Mouse (Mus musculus): Measurements from ENCODE around the gene Stk4. TPM values are rescaled to one million over a fixed set of nuclear protein-coding genes. Genes with fewer than 3 reads are reported as not detected.

Gene Stk4
- polyA plus RNA-seq (2014; fragmentation: Nextera tagmentation; extraction: Ambion mirVana), result 20.8 and 21.4 TPM in 2 replicates

DNA sequence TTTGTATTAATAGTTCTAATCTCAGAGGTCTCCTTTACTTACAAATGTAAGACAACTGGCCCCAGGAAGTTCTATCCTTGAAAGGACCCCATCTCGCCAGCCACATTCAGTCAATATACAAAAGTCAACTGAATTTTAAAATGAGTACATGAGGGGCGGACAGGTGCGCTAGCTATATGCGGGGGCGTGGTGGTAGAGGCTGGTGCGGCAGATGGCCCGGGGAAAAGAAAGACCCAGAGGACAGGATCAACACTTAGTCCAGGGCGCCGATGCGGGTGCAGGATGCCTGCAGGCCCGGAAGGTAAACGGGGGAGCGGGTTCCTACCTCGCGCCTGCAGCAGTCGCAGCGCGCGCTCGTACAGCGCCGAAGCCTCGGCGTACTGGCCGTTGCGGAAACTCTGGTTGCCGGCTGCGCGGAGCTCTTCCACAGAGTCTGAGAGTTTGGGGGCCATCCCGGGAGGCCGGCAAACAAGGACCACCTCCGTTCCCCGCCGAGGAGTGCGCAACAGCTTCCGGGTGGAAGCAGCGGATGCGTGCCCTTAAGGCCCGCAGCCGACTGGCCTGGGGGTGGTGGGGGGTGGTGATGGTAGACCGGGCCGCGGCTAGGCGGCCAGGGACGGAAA is at the start of gene Stk4:
TSS of gene Stk4 (plus strand) at position 181 of the 623 bp plus-strand sequence.
- Histone ChIP-seq H3K36me3 (ENCODE audit: control insufficient read depth, insufficient read depth, low read length) (0 out of 2 replicates have a peak, but pooled peaks cover 3% of the 10 kb centered on the region), H3K4me3 (ENCODE audit: low read depth, low read length) (peak within 1 kb of the TSS; percentile 99), H3K4me2 (peak within 1 kb of the TSS; percentile 95), H3K4me1 (ENCODE audit: control insufficient read depth, insufficient read depth, low read length) (peaks cover 10% of the 10 kb centered on the region), H3K9ac (ENCODE audit: low read depth, low read length) (peak within 1 kb of the TSS; percentile 91), H3K27me3 (ENCODE audit: control insufficient read depth, insufficient read depth, low read length) (no peaks in the 10 kb centered on the region), H3K9me3 (replicated peaks; ENCODE audit: control insufficient read depth, low read length) (no peaks in the 10 kb centered on the region), H3K27ac (ENCODE audit: low read depth, low read length) (peak within 1 kb of the TSS; percentile 73)
- peak; percentile 19 for ATAC-seq (replicated peaks; ENCODE audit: insufficient number of reproducible peaks, low FRiP score, low TSS enrichment)
- WGBS (ENCODE audit: insufficient replicate concordance), result under 1% methylated on average over 45 of the region's 45 CpGs

DNA sequence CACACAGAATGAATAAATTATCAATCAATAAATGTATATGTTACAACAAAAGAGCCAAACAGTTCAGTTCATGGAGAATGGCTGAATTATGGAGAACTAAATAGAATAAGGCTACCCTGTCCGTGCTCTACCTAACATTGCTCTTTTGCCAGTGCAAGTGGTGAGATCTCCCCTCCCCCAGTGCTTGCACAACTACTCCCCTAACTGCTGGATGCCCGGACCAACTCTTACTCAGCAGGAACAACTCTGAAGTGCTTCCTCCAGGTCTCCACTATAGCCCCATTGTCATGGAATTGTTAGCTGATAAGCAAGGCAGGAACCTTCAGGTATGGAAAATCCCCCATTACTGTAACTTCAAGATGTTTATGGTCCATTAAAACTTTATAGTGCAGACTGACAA is 48.0 kb upstream of the Stk4 start:
- Histone ChIP-seq H3K4me1 (ENCODE audit: control insufficient read depth, insufficient read depth, low read length) (no peaks in the 10 kb centered on the region), H3K9me3 (replicated peaks; ENCODE audit: control insufficient read depth, low read length) (no peaks in the 10 kb centered on the region), H3K4me3 (ENCODE audit: low read depth, low read length) (no peak overlapping the region), H3K36me3 (ENCODE audit: control insufficient read depth, insufficient read depth, low read length) (peaks cover 11% of the 10 kb centered on the region), H3K4me2 (no peak overlapping the region), H3K27me3 (ENCODE audit: control insufficient read depth, insufficient read depth, low read length) (no peaks in the 10 kb centered on the region), H3K27ac (ENCODE audit: low read depth, low read length) (no peak overlapping the region), H3K9ac (ENCODE audit: low read depth, low read length) (no peak overlapping the region)
- WGBS (ENCODE audit: insufficient replicate concordance), result 50% methylated on average over 2 of the region's 2 CpGs
- no peak for ATAC-seq (replicated peaks; ENCODE audit: insufficient number of reproducible peaks, low FRiP score, low TSS enrichment)

DNA sequence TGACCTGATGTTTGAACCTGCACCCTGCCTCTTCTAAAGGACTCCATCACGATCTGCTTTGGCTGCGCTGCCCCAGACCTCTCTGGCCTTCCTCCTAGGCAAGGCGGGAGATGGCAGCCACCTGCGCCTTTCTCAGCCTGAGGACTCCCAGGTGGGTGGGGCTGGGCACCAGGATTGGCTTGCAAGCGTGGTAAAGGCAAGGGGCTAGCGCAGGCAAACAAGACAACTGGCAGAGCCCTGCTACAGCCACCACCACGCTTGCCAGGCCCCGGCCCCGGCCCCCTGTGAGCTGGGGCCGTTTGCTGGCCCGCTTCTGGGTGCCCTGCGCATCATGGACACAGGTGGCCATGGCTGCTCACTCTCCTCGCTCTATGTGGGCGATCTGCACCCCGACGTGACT is 45.0 kb upstream of the Stk4 start, which contains the start of gene Pabpc1l:
TSS of gene Pabpc1l (plus strand) at position 301 of the 400 bp plus-strand sequence.
- no peak within 1 kb of the TSS for H3K4me2 ChIP-seq
- no peaks in the 10 kb centered on the region for H3K36me3 ChIP-seq (ENCODE audit: control insufficient read depth, insufficient read depth, low read length)
- no peaks in the 10 kb centered on the region for H3K27me3 ChIP-seq (ENCODE audit: control insufficient read depth, insufficient read depth, low read length)
- no peak within 1 kb of the TSS for H3K4me3 ChIP-seq (ENCODE audit: low read depth, low read length)
- no peak within 1 kb of the TSS for H3K27ac ChIP-seq (ENCODE audit: low read depth, low read length)
- no peaks in the 10 kb centered on the region for H3K4me1 ChIP-seq (ENCODE audit: control insufficient read depth, insufficient read depth, low read length)
- 76% methylated on average over 16 of the region's 16 CpGs for WGBS (ENCODE audit: insufficient replicate concordance)
- no peaks in the 10 kb centered on the region for H3K9me3 ChIP-seq (replicated peaks; ENCODE audit: control insufficient read depth, low read length)
- no peak for ATAC-seq (replicated peaks; ENCODE audit: insufficient number of reproducible peaks, low FRiP score, low TSS enrichment)
- H3K9ac ChIP-seq (ENCODE audit: low read depth, low read length), result no peak within 1 kb of the TSS

DNA sequence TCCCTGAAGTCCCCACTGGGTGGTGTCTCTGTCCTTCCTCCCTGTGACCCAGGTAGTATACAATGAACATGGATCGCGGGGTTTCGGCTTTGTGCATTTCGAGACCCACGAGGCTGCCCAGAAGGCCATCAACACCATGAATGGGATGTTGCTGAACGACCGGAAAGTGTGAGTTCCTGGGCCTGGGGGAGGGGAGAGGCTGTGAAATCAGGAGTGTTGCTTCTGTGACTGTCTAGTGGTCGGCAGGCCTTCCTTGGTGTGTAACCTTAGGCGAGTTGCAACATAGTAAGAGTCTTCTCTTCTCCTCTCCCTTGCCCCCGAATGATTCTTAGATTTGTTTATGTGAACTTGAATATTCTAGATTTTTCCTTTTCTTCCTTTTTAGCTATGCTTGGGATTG is 39.0 kb upstream of the Stk4 start:
- ATAC-seq (replicated peaks; ENCODE audit: insufficient number of reproducible peaks, low FRiP score, low TSS enrichment), result no peak
- 68% methylated on average over 10 of the region's 10 CpGs for WGBS (ENCODE audit: insufficient replicate concordance)
- H3K4me2 ChIP-seq, result no peak overlapping the region
- H3K4me3 ChIP-seq (ENCODE audit: low read depth, low read length), result no peak overlapping the region
- H3K4me1 ChIP-seq (ENCODE audit: control insufficient read depth, insufficient read depth, low read length), result no peaks in the 10 kb centered on the region
- no peaks in the 10 kb centered on the region for H3K27me3 ChIP-seq (ENCODE audit: control insufficient read depth, insufficient read depth, low read length)
- H3K9ac ChIP-seq (ENCODE audit: low read depth, low read length), result no peak overlapping the region
- no peaks in the 10 kb centered on the region for H3K9me3 ChIP-seq (replicated peaks; ENCODE audit: control insufficient read depth, low read length)
- no peak overlapping the region for H3K27ac ChIP-seq (ENCODE audit: low read depth, low read length)
- H3K36me3 ChIP-seq (ENCODE audit: control insufficient read depth, insufficient read depth, low read length), result no peaks in the 10 kb centered on the region

DNA sequence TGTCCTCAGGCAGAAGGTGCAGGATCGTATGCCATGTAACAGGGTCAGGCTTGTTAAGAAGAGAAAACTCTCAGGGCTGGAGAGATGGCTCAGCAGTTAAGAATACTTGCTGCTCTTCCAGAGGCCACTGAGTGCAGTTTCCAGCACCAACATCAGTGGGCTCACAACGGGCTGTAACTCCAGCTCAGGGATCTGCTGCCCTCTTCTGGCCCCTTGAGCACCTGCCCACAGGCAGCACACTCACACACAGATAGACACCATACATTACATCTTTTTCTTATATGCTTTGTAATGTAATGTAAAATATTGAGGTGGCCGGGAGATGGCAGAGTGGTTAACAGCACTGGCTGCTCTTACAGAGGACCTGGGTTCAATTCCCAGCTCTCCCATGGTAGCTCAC is 37.1 kb upstream of the Stk4 start:
- no peak overlapping the region for H3K27ac ChIP-seq (ENCODE audit: low read depth, low read length)
- H3K36me3 ChIP-seq (ENCODE audit: control insufficient read depth, insufficient read depth, low read length), result no peaks in the 10 kb centered on the region
- no peaks in the 10 kb centered on the region for H3K27me3 ChIP-seq (ENCODE audit: control insufficient read depth, insufficient read depth, low read length)
- no peaks in the 10 kb centered on the region for H3K9me3 ChIP-seq (replicated peaks; ENCODE audit: control insufficient read depth, low read length)
- no peak overlapping the region for H3K4me2 ChIP-seq
- WGBS (ENCODE audit: insufficient replicate concordance), result 77% methylated on average over 3 of the region's 3 CpGs
- ATAC-seq (replicated peaks; ENCODE audit: insufficient number of reproducible peaks, low FRiP score, low TSS enrichment), result no peak
- peaks cover 5% of the 10 kb centered on the region; the same call in 1 of the 2 replicates for H3K4me1 ChIP-seq (ENCODE audit: control insufficient read depth, insufficient read depth, low read length)
- H3K9ac ChIP-seq (ENCODE audit: low read depth, low read length), result no peak overlapping the region
- no peak overlapping the region for H3K4me3 ChIP-seq (ENCODE audit: low read depth, low read length)

DNA sequence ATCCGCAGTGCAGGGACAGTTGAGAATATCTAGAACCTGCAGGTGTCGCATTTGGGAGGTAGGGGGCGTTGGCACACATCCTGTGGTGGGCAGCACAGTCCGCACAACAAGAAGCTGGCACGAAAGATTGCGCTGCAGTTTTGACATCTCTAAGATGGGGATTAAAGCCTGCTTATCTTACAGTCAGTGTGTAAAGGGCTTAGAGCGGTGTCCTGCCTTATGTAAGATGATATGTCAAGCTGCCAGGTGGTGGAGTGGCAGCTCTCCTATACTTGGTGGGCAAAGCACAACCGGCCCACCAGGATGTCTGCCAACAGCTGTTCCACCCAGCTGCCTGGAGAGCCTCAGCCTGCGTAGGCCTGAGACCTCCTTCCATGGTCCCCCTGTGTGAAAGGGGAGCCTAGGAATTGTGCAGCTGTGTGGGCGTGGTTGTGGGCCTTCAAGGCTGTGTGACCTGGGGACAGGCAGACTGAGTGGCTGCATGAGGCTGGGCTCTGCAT is 33.6 kb upstream of the Stk4 start:
- Histone ChIP-seq H3K27me3 (ENCODE audit: control insufficient read depth, insufficient read depth, low read length) (no peaks in the 10 kb centered on the region), H3K4me1 (ENCODE audit: control insufficient read depth, insufficient read depth, low read length) (peaks cover 5% of the 10 kb centered on the region; the same call in 1 of the 2 replicates), H3K4me2 (no peak overlapping the region), H3K36me3 (ENCODE audit: control insufficient read depth, insufficient read depth, low read length) (no peaks in the 10 kb centered on the region), H3K9ac (ENCODE audit: low read depth, low read length) (no peak overlapping the region), H3K9me3 (replicated peaks; ENCODE audit: control insufficient read depth, low read length) (no peaks in the 10 kb centered on the region), H3K27ac (ENCODE audit: low read depth, low read length) (no peak overlapping the region), H3K4me3 (ENCODE audit: low read depth, low read length) (no peak overlapping the region)
- no peak; the same call in 1 of the 2 replicates for ATAC-seq (replicated peaks; ENCODE audit: insufficient number of reproducible peaks, low FRiP score, low TSS enrichment)
- 30% methylated on average over 10 of the region's 10 CpGs for WGBS (ENCODE audit: insufficient replicate concordance)

DNA sequence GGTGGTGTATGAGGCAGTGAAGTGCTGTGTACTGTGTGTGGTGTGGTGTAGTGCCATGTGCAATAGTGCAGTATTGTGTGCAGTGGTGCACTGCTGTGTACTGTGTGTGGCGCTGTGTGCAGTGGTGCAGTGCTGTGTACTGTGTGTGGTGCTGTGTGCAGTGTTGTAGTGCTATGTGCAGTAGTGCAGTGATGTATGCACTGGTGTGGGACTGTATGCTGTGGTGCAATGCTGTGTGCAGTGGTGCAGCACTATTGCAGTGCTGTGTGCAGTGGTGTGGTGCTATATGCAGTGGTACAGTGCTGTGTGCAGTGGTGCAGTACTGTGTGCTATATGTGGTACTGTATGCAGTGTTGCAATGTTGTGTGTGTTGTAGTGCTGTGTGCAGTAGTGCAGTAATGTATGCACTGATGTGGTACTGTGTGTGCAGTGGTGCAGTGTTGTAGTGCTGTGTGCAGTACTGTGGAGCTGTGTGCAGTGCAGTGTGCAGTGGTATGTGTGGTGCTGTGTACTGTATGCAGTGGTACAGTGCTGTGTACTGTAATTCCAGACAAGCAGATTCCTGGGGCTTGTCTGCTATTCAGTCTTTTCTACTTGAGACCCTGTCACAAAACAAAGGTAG is 31.6 kb upstream of the Stk4 start:
- H3K4me3 ChIP-seq (ENCODE audit: low read depth, low read length), result no peak overlapping the region
- 0 out of 2 replicates have a peak, but pooled peaks have one; percentile 43 for ATAC-seq (replicated peaks; ENCODE audit: insufficient number of reproducible peaks, low FRiP score, low TSS enrichment)
- no peak overlapping the region for H3K9ac ChIP-seq (ENCODE audit: low read depth, low read length)
- H3K9me3 ChIP-seq (replicated peaks; ENCODE audit: control insufficient read depth, low read length), result no peaks in the 10 kb centered on the region
- H3K27ac ChIP-seq (ENCODE audit: low read depth, low read length), result no peak overlapping the region
- no peak overlapping the region for H3K4me2 ChIP-seq
- H3K4me1 ChIP-seq (ENCODE audit: control insufficient read depth, insufficient read depth, low read length), result peaks cover 5% of the 10 kb centered on the region; the same call in 1 of the 2 replicates
- WGBS (ENCODE audit: insufficient replicate concordance), result 95% methylated on average over 1 of the region's 1 CpGs
- peaks cover 3% of the 10 kb centered on the region; the same call in 1 of the 2 replicates for H3K27me3 ChIP-seq (ENCODE audit: control insufficient read depth, insufficient read depth, low read length)
- H3K36me3 ChIP-seq (ENCODE audit: control insufficient read depth, insufficient read depth, low read length), result no peaks in the 10 kb centered on the region

DNA sequence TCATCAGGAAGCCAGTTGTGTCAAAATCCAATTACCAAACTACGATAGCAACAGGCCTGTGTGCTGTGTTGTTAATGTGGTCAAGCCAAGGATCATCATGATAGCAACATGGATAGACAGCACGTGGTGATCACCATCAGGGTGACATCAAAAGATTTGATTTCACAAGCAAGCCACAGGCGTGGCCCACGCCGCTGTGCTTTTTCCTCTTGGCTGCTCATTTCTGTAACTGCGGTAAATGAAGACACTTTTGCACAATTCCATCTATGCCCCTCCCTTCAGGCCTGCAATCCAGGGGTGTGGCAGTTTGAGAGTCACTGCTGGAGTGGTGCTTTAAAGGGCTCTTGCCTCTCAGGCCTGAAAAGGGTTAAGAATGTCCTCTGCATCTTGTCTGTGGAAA is 29.2 kb upstream of the Stk4 start:
- Histone ChIP-seq H3K9me3 (replicated peaks; ENCODE audit: control insufficient read depth, low read length) (no peaks in the 10 kb centered on the region), H3K9ac (ENCODE audit: low read depth, low read length) (no peak overlapping the region), H3K4me2 (no peak overlapping the region), H3K4me3 (ENCODE audit: low read depth, low read length) (no peak overlapping the region), H3K27ac (ENCODE audit: low read depth, low read length) (no peak overlapping the region), H3K27me3 (ENCODE audit: control insufficient read depth, insufficient read depth, low read length) (peaks cover 3% of the 10 kb centered on the region; the same call in 1 of the 2 replicates), H3K4me1 (ENCODE audit: control insufficient read depth, insufficient read depth, low read length) (peaks cover 5% of the 10 kb centered on the region; the same call in 1 of the 2 replicates), H3K36me3 (ENCODE audit: control insufficient read depth, insufficient read depth, low read length) (no peaks in the 10 kb centered on the region)
- 83% methylated on average over 6 of the region's 6 CpGs for WGBS (ENCODE audit: insufficient replicate concordance)
- no peak for ATAC-seq (replicated peaks; ENCODE audit: insufficient number of reproducible peaks, low FRiP score, low TSS enrichment)
